Mouse (Mus musculus): ENCODE data around the gene Ifi27l2b. TPM values are rescaled to one million over a fixed set of nuclear protein-coding genes. Genes with fewer than 3 reads are reported as not detected.

Ifi27l2b gene
- total and polyA plus RNA-seq, 3 experiments = 0.49 TPM; not detected in 2

DNA sequence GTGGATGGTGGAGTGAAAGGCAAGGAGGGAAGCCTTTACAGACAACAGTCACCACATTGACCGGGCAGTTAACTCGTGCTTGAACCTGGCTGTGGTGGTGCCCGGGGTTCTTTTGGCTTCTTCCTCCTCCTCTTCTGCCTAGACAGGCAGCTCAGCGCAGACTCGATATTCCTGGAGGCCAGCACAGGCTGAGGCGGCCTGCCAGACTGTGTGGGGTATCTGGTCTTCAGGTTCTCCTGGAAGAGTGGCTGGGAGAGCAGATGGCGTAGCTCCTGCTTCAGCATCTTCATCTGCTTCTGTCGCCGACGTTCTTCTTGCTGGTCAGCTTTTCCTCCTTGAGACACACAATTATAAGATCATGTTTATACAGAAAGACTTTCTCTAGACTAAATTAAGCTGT is 48.9 kb downstream of the Ifi27l2b start:
- DNase-seq (ENCODE audit: low spot score) (no peak), ATAC-seq (ENCODE audit: extremely low read depth, insufficient number of reproducible peaks, low FRiP score, poor library complexity, severe bottlenecking) (no peak)
- H3K27me3 ChIP-seq (ENCODE audit: insufficient read depth, low read length) = no peaks in the 10 kb centered on the region
- H3K9me3 ChIP-seq (replicated peaks) = no peaks in the 10 kb centered on the region
- peaks cover 100% of the 10 kb centered on the region for H3K36me3 ChIP-seq (replicated peaks)
- no peak for TF ChIP-seq GATA2 (IDR thresholded peaks at IDR 0.05; ENCODE audit: borderline replicate concordance, low read depth, low read length)
- no peak for TF ChIP-seq POLR2AphosphoS5 (IDR thresholded peaks at IDR 0.05; ENCODE audit: insufficient replicate concordance, low read depth, low read length)
- TF ChIP-seq GATA1 (IDR thresholded peaks at IDR 0.05; ENCODE audit: borderline replicate concordance, low read length) = no peak
- TF ChIP-seq CTCF (IDR thresholded peaks at IDR 0.05; ENCODE audit: low read depth, low read length) = no peak
- TF ChIP-seq TAL1 (conservative IDR thresholded peaks at IDR 0.05; ENCODE audit: low read depth, low read length) = no peak
- peaks cover 53% of the 10 kb centered on the region for H3K4me1 ChIP-seq (ENCODE audit: insufficient read depth, low read depth, low read length)
- H3K4me3 ChIP-seq (ENCODE audit: low read depth, low read length) = no peak overlapping the region

DNA sequence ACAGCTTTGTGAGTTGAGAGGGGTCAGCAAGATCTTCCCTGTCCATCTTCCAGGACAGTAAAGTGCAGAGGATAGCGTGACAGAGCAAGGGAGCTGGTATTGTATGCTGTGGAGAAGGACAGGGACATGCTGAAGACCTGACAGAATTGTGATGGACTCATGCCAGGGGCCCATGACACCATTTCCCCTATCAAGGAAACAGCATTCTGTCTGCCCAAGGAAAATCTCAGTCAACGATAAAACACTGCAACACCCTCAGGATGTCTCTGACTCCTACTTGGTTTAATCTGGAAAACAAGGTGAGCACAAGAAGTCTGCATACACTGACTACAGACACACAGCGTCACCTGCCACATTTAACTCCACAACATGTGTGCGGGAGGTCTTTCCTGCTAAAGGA is 49.3 kb downstream of the Ifi27l2b start, which contains the start of gene 9330161L09Rik:
TSS of gene 9330161L09Rik (minus strand) at position 101 of the 400 bp plus-strand sequence.
- H3K36me3 ChIP-seq (replicated peaks) = peaks cover 100% of the 10 kb centered on the region
- TF ChIP-seq GATA1 (IDR thresholded peaks at IDR 0.05; ENCODE audit: borderline replicate concordance, low read length) (no peak), CTCF (IDR thresholded peaks at IDR 0.05; ENCODE audit: low read depth, low read length) (no peak), POLR2AphosphoS5 (IDR thresholded peaks at IDR 0.05; ENCODE audit: insufficient replicate concordance, low read depth, low read length) (no peak; the same call in 1 of the 2 replicates), GATA2 (IDR thresholded peaks at IDR 0.05; ENCODE audit: borderline replicate concordance, low read depth, low read length) (no peak), TAL1 (conservative IDR thresholded peaks at IDR 0.05; ENCODE audit: low read depth, low read length) (no peak)
- no peak for ATAC-seq (ENCODE audit: extremely low read depth, insufficient number of reproducible peaks, low FRiP score, poor library complexity, severe bottlenecking)
- no peak within 1 kb of the TSS for H3K4me3 ChIP-seq (ENCODE audit: low read depth, low read length)
- H3K27me3 ChIP-seq (ENCODE audit: insufficient read depth, low read length) = no peaks in the 10 kb centered on the region
- no peaks in the 10 kb centered on the region for H3K9me3 ChIP-seq (replicated peaks)
- DNase-seq (ENCODE audit: low spot score) = no peak
- peaks cover 52% of the 10 kb centered on the region for H3K4me1 ChIP-seq (ENCODE audit: insufficient read depth, low read depth, low read length)

DNA sequence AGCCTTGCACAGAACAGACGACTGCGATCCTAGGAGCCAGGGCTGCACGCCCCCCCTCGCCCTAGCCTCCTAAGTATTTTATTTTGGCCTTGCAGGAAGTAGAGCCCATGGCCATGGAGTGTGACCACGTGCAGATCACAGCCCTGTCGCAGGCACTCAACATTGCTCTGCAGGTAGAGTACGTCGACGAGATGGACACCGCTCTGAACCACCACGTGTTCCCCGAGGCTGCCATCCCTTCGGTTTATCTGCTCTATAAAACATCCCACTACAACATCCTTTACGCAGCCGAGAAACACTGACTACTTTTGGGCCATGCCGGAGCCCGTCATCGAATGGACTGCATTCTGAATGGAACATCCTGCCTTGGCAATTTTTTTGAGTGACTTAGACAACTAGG is 52.9 kb downstream of the Ifi27l2b start:
- DNase-seq (ENCODE audit: low spot score) (no peak), ATAC-seq (ENCODE audit: extremely low read depth, insufficient number of reproducible peaks, low FRiP score, poor library complexity, severe bottlenecking) (no peak)
- H3K4me3 ChIP-seq (ENCODE audit: low read depth, low read length) = no peak overlapping the region
- no peaks in the 10 kb centered on the region for H3K27me3 ChIP-seq (ENCODE audit: insufficient read depth, low read length)
- H3K9me3 ChIP-seq (replicated peaks) = no peaks in the 10 kb centered on the region
- TF ChIP-seq CTCF (IDR thresholded peaks at IDR 0.05; ENCODE audit: low read depth, low read length) (no peak), POLR2AphosphoS5 (IDR thresholded peaks at IDR 0.05; ENCODE audit: insufficient replicate concordance, low read depth, low read length) (peak; percentile 85; the same call in 1 of the 2 replicates)
- peaks cover 100% of the 10 kb centered on the region for H3K36me3 ChIP-seq (replicated peaks)
- H3K4me1 ChIP-seq (ENCODE audit: insufficient read depth, low read depth, low read length) = peaks cover 34% of the 10 kb centered on the region

Other genes with a start within 250 kb of the Ifi27l2b start
- gene Prima1, start 215.1 kb downstream of the Ifi27l2b start, total RNA-seq (2014; fragmentation: Nextera tagmentation) = not detected in 2 replicates
- gene Prima1, start 215.1 kb downstream of the Ifi27l2b start, total RNA-seq (2017) = not detected in 2 replicates
- gene Prima1, start 215.1 kb downstream of the Ifi27l2b start, polyA plus RNA-seq (2012) = not detected in 2 replicates
- not detected in 2 replicates for gene Fam181a, start 146.2 kb downstream of the Ifi27l2b start, total RNA-seq (2014; fragmentation: Nextera tagmentation)
- 0.38 TPM in 1 of 2 replicates, not detected in the other for gene Fam181a, start 146.2 kb downstream of the Ifi27l2b start, total RNA-seq (2017)
- not detected in 2 replicates for gene Fam181a, start 146.2 kb downstream of the Ifi27l2b start, polyA plus RNA-seq (2012)
- not detected in 2 replicates for gene Asb2, start 101.2 kb downstream of the Ifi27l2b start, total RNA-seq (2014; fragmentation: Nextera tagmentation)
- gene Asb2, start 101.2 kb downstream of the Ifi27l2b start, total RNA-seq (2017) = 0.05 TPM in 1 of 2 replicates, not detected in the other
- not detected in 2 replicates for gene Asb2, start 101.2 kb downstream of the Ifi27l2b start, polyA plus RNA-seq (2012)
- 18.9 and 25.2 TPM in 2 replicates for gene Otub2, start 68.5 kb downstream of the Ifi27l2b start, total RNA-seq (2014; fragmentation: Nextera tagmentation)
- gene Otub2, start 68.5 kb downstream of the Ifi27l2b start, total RNA-seq (2017) = 15.2 and 18.1 TPM in 2 replicates
- gene Otub2, start 68.5 kb downstream of the Ifi27l2b start, polyA plus RNA-seq (2012) = 4.6 and 5.2 TPM in 2 replicates
- 6.9 and 8.1 TPM in 2 replicates for gene 9330161L09Rik, start 49.4 kb downstream of the Ifi27l2b start, total RNA-seq (2014; fragmentation: Nextera tagmentation)
- gene 9330161L09Rik, start 49.4 kb downstream of the Ifi27l2b start, total RNA-seq (2017) = 2.1 and 2.8 TPM in 2 replicates
- 0.05 TPM in 1 of 2 replicates, not detected in the other for gene 9330161L09Rik, start 49.4 kb downstream of the Ifi27l2b start, polyA plus RNA-seq (2012)
- gene Ddx24, start 31.4 kb downstream of the Ifi27l2b start, total RNA-seq (2014; fragmentation: Nextera tagmentation) = 243 and 249 TPM in 2 replicates
- gene Ddx24, start 31.4 kb downstream of the Ifi27l2b start, total RNA-seq (2017) = 227 and 244 TPM in 2 replicates
- gene Ddx24, start 31.4 kb downstream of the Ifi27l2b start, polyA plus RNA-seq (2012) = 38.8 and 66.8 TPM in 2 replicates
- 151 and 164 TPM in 2 replicates for gene Ifi27, start 23.0 kb downstream of the Ifi27l2b start, total RNA-seq (2014; fragmentation: Nextera tagmentation)
- gene Ifi27, start 23.0 kb downstream of the Ifi27l2b start, total RNA-seq (2017) = 335 and 374 TPM in 2 replicates
- 16.9 and 22.2 TPM in 2 replicates for gene Ifi27, start 23.0 kb downstream of the Ifi27l2b start, polyA plus RNA-seq (2012)
- gene Ifi27l2a, start 13.5 kb downstream of the Ifi27l2b start, total RNA-seq (2014; fragmentation: Nextera tagmentation) = not detected in 2 replicates
- 9.6 and 10.9 TPM in 2 replicates for gene Ifi27l2a, start 13.5 kb downstream of the Ifi27l2b start, total RNA-seq (2017)
- 0.97 and 1.2 TPM in 2 replicates for gene Ifi27l2a, start 13.5 kb downstream of the Ifi27l2b start, polyA plus RNA-seq (2012)
- not detected in 2 replicates for gene Ppp4r4, start 75.1 kb upstream of the Ifi27l2b start, total RNA-seq (2014; fragmentation: Nextera tagmentation)
- 0.05 TPM in 1 of 2 replicates, not detected in the other for gene Ppp4r4, start 75.1 kb upstream of the Ifi27l2b start, total RNA-seq (2017)
- gene Ppp4r4, start 75.1 kb upstream of the Ifi27l2b start, polyA plus RNA-seq (2012) = not detected in 2 replicates
- gene Serpina10, start 174.2 kb upstream of the Ifi27l2b start, total RNA-seq (2014; fragmentation: Nextera tagmentation) = not detected in 2 replicates
- gene Serpina10, start 174.2 kb upstream of the Ifi27l2b start, total RNA-seq (2017) = 0.05 TPM in 1 of 2 replicates, not detected in the other
- gene Serpina10, start 174.2 kb upstream of the Ifi27l2b start, polyA plus RNA-seq (2012) = not detected in 2 replicates
- gene Serpina6, start 200.0 kb upstream of the Ifi27l2b start, total RNA-seq (2014; fragmentation: Nextera tagmentation) = not detected in 2 replicates
- not detected in 2 replicates for gene Serpina6, start 200.0 kb upstream of the Ifi27l2b start, total RNA-seq (2017)
- gene Serpina6, start 200.0 kb upstream of the Ifi27l2b start, polyA plus RNA-seq (2012) = not detected in 2 replicates
- not detected in 2 replicates for gene Serpina16, start 218.9 kb upstream of the Ifi27l2b start, total RNA-seq (2014; fragmentation: Nextera tagmentation)
- not detected in 2 replicates for gene Serpina16, start 218.9 kb upstream of the Ifi27l2b start, total RNA-seq (2017)
- not detected in 2 replicates for gene Serpina16, start 218.9 kb upstream of the Ifi27l2b start, polyA plus RNA-seq (2012)
- gene Serpina1f, start 238.3 kb upstream of the Ifi27l2b start, total RNA-seq (2014; fragmentation: Nextera tagmentation) = not detected in 2 replicates
- gene Serpina1f, start 238.3 kb upstream of the Ifi27l2b start, total RNA-seq (2017) = 0.06 and 0.27 TPM in 2 replicates
- gene Serpina1f, start 238.3 kb upstream of the Ifi27l2b start, polyA plus RNA-seq (2012) = not detected in 2 replicates

Measured in G1E (cell line).